Mouse (Mus musculus) lung, embryonic 14.5 days (tissue): ENCODE results near the gene Lman2l. TPM values are rescaled to one million over a fixed set of nuclear protein-coding genes. Genes with fewer than 3 reads are reported as not detected.

ENCODE experiments used
- ATAC-seq: fragments of 200-750 bp; cut with Nextera tagmentation; 2 replicates; pipeline ENCODE4 v1.8.0; 2017; ENCODE audit warnings: mild to moderate bottlenecking, moderate TSS enrichment, moderate library complexity; ENCODE audit not compliant: insufficient read depth
- DNase-seq: peaks from one replicate; pipeline ENCODE4 v3.0.0-alpha.2; 2015
- H3K27ac ChIP-seq: fragments of 300-500 bp; sonication (generic); 2 replicates; pipeline ENCODE4 v1.5.1; 2014; ENCODE audit warnings: low read depth, mild to moderate bottlenecking, moderate library complexity
- H3K27me3 ChIP-seq: fragments of 300-500 bp; sonication (generic); 2 replicates; pipeline ENCODE4 v1.6.1; 2014; ENCODE audit warnings: low read length, control low read depth; ENCODE audit not compliant: insufficient read depth
- H3K36me3 ChIP-seq: fragments of 300-500 bp; sonication (generic); 2 replicates; pipeline ENCODE4 v1.6.1; 2014; ENCODE audit warnings: control low read depth; ENCODE audit not compliant: insufficient read depth
- H3K4me1 ChIP-seq: fragments of 300-500 bp; sonication (generic); 2 replicates; pipeline ENCODE4 v1.6.1; 2014; ENCODE audit warnings: antibody characterized with exemption, control low read depth; ENCODE audit not compliant: insufficient read depth
- H3K4me2 ChIP-seq: fragments of 300-500 bp; sonication (generic); 2 replicates; pipeline ENCODE4 v1.6.1; 2014; ENCODE audit warnings: mild to moderate bottlenecking
- H3K4me3 ChIP-seq: fragments of 300-500 bp; sonication (generic); 2 replicates; pipeline ENCODE4 v1.5.1; 2014; ENCODE audit warnings: low read depth, low read length
- H3K9ac ChIP-seq: fragments of 300-500 bp; sonication (generic); 2 replicates; pipeline ENCODE4 v1.6.1; 2014
- H3K9me3 ChIP-seq: fragments of 300-500 bp; sonication (generic); 2 replicates; pipeline ENCODE4 v1.6.1; 2016; ENCODE audit warnings: low read depth, low read length, control low read depth
- CTCF ChIP-seq: IDR thresholded peaks from 2 replicates; pipeline ENCODE4 v1.5.1; 2016; ENCODE audit warnings: antibody characterized with exemption, low read depth
- WGBS: fragments of 180-500 bp; shearing (Covaris S2); extraction: QIAGEN DNeasy Blood & Tissue Kit; methylation state at CpG from one replicate; pipeline ENCODE4 v1.1.7; 2014; 5-methylcytosine and 5-hydroxymethylcytosine counted together
- polyA plus RNA-seq: library from polyadenylated mRNA; unstranded; fragments of >200 nt; fragmentation: Nextera tagmentation; extraction: Ambion mirVana; gene quantifications from 2 replicates; pipeline ENCODE4 v1.2.1, GENCODE M21; 2014

The Lman2l gene
- polyA plus RNA-seq, 1 experiment from 2014 or later: 27.4 TPM

GRCm38 (mm10) chr1:36436515-36436914 is 8.6 kb downstream of the Lman2l start:
- TF ChIP-seq CTCF: no peak
- Histone ChIP-seq H3K4me1 (no peaks in the 10 kb centered on the region), H3K4me3 (no peak overlapping the region), H3K4me2 (no peak overlapping the region), H3K27ac (no peak overlapping the region), H3K27me3 (no peaks in the 10 kb centered on the region), H3K36me3 (peaks cover 65% of the 10 kb centered on the region), H3K9ac (no peak overlapping the region), H3K9me3 (no peaks in the 10 kb centered on the region)
- ATAC-seq (no peak), DNase-seq (no peak)
- WGBS: 94% methylated on average over 6 of the region's 6 CpGs

DNA sequence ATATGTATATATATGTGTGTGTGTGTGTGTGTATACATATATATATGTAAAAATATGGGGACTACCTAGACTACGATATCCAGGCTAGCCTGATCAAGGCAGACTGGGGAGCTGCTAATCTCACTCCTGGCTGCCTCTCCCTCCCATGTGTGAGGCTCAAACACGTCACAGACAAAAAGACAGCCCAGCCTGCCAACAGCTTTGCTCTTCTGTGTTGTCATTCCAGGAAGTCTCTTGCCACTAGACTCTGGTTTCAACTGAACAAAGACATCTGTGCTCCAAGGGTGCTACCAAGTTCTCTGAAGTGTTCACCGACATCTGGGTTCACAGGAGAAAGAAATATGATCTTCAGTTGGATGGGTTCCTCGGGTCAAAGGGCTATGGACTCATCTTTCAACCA is 10.0 kb downstream of the Lman2l start:
- H3K27me3 ChIP-seq: no peaks in the 10 kb centered on the region
- no peaks in the 10 kb centered on the region for H3K9me3 ChIP-seq
- TF ChIP-seq CTCF: no peak
- H3K36me3 ChIP-seq: peaks cover 77% of the 10 kb centered on the region
- no peak for DNase-seq
- H3K27ac ChIP-seq: no peak overlapping the region
- no peak overlapping the region for H3K9ac ChIP-seq
- no peak for ATAC-seq
- H3K4me3 ChIP-seq: no peak overlapping the region
- no peaks in the 10 kb centered on the region for H3K4me1 ChIP-seq
- whole genome bisulfite sequencing: 67% methylated on average over 4 of the region's 4 CpGs
- no peak overlapping the region for H3K4me2 ChIP-seq

DNA sequence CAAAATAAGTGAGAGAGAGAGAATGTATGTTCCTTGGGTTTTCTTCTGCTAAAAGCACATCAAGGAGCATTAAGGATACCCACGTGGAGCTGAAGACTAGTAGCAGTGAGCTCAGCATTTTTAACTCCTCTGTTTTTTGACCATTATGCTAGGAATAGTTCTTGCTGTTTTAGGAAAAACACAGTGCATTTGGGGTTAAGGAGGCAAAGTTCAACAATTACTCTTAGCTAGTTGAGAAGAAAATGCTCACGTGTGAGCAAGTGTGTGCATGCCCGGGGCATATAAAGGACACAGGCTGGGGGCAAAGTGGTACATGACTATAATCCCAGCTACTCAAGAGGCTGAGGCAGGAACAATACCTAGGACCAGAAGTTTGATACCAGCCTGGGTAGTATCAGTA is 11.5 kb downstream of the Lman2l start:
- Histone ChIP-seq H3K9me3 (no peaks in the 10 kb centered on the region), H3K4me2 (no peak overlapping the region), H3K27ac (no peak overlapping the region), H3K27me3 (no peaks in the 10 kb centered on the region), H3K9ac (no peak overlapping the region), H3K4me1 (no peaks in the 10 kb centered on the region), H3K36me3 (peaks cover 76% of the 10 kb centered on the region), H3K4me3 (no peak overlapping the region)
- ATAC-seq: no peak
- 81% methylated on average over 3 of the region's 3 CpGs for WGBS
- no peak for DNase-seq
- TF ChIP-seq CTCF: no peak

DNA sequence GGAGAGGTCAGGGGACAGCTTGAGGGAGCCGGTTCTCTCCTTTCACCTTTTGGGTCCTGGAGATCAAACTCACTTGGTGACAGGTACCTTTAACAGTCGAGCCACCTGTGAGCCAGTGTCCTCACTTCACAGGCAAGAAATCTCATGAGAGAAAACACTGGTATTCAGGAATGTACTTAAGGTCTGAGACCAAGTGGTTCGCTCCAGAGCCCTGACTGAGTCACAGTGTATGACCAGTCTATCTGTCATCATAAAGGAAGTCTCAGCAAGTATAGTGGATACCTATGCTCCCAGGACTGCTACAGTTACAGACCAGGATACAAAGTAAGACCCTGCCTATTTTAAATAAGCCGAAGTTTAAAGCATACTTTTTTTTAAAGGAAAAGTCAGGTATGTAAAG is 12.1 kb downstream of the Lman2l start:
- no peak for TF ChIP-seq CTCF
- no peak for ATAC-seq
- Histone ChIP-seq H3K9ac (no peak overlapping the region), H3K4me2 (no peak overlapping the region), H3K27me3 (no peaks in the 10 kb centered on the region), H3K9me3 (no peaks in the 10 kb centered on the region), H3K4me3 (no peak overlapping the region), H3K36me3 (peaks cover 78% of the 10 kb centered on the region), H3K4me1 (no peaks in the 10 kb centered on the region), H3K27ac (no peak overlapping the region)
- DNase-seq: no peak
- WGBS: 55% methylated on average over 4 of the region's 4 CpGs

DNA sequence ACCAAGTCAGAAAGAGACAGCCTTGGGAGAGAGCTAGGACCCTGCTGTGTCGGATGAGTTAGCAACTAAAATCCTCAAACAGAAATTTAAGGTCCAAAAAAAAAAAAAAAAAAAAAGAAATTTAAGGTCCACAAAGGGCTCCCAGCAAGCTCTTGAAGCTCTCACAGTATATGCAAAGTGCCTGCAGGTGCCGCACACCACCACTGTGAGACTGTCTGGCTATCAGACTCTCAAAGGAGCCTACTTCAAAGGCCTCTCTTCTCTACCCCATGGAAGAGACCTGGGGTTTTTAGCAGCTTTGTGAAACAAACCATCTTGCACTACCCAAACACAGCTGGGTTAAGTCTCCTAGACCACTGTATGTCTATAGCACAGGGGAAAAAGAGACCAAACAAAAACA is 15.6 kb downstream of the Lman2l start:
- Histone ChIP-seq H3K4me3 (no peak overlapping the region), H3K36me3 (peaks cover 80% of the 10 kb centered on the region), H3K9me3 (no peaks in the 10 kb centered on the region), H3K4me2 (no peak overlapping the region), H3K27me3 (no peaks in the 10 kb centered on the region), H3K27ac (no peak overlapping the region), H3K4me1 (no peaks in the 10 kb centered on the region), H3K9ac (no peak overlapping the region)
- 90% methylated on average over 2 of the region's 2 CpGs for WGBS
- ATAC-seq (no peak), DNase-seq (no peak)
- TF ChIP-seq CTCF: no peak

GRCm38 (mm10) chr1:36404531-36404930 is 40.5 kb downstream of the Lman2l start:
- Histone ChIP-seq H3K4me1 (no peaks in the 10 kb centered on the region), H3K27ac (no peak overlapping the region), H3K9me3 (no peaks in the 10 kb centered on the region), H3K4me3 (no peak overlapping the region), H3K36me3 (no peaks in the 10 kb centered on the region), H3K9ac (no peak overlapping the region), H3K4me2 (no peak overlapping the region), H3K27me3 (no peaks in the 10 kb centered on the region)
- ATAC-seq: no peak
- DNase-seq: no peak
- 73% methylated on average over 6 of the region's 6 CpGs for WGBS
- no peak for TF ChIP-seq CTCF

- ATAC-seq (no peak), DNase-seq (no peak)
- H3K9me3 ChIP-seq: no peaks in the 10 kb centered on the region
- TF ChIP-seq CTCF: no peak
- H3K36me3 ChIP-seq: no peaks in the 10 kb centered on the region
- H3K9ac ChIP-seq: no peak overlapping the region
- WGBS: 54% methylated on average over 4 of the region's 4 CpGs
- no peak overlapping the region for H3K27ac ChIP-seq
- no peak overlapping the region for H3K4me2 ChIP-seq
- H3K4me1 ChIP-seq: no peaks in the 10 kb centered on the region
- H3K4me3 ChIP-seq: no peak overlapping the region
- no peaks in the 10 kb centered on the region for H3K27me3 ChIP-seq
These were observed 43.6 kb downstream of the Lman2l start for GRCm38 (mm10) chr1:36401509-36401908.

DNA sequence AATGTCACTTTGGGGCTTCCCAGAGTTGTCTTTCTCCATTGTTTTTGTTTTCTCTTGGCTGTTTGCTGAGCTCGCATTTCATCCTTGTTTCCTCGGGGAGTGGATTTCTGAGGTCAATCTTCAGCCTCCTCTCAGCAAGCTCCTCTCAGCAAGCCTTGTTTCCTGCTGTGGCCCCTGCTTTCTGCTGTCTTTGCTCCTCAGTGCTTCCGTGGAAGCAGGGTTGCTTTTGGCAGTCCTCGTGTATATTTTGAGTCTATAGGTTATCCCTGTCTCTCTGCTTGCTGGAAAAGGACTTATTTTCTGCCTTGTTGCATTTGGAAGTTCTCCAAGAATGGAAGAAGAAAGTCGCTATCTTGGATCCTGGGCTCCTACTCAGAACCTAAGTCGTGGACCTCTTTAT is 48.0 kb downstream of the Lman2l start:
- ATAC-seq (no peak), DNase-seq (peak; percentile 2)
- Histone ChIP-seq H3K9me3 (no peaks in the 10 kb centered on the region), H3K27me3 (no peaks in the 10 kb centered on the region), H3K4me2 (no peak overlapping the region), H3K27ac (no peak overlapping the region), H3K4me1 (no peaks in the 10 kb centered on the region), H3K9ac (no peak overlapping the region), H3K36me3 (no peaks in the 10 kb centered on the region), H3K4me3 (no peak overlapping the region)
- WGBS: 15% methylated on average over 6 of the region's 6 CpGs
- TF ChIP-seq CTCF: no peak
